Mouse (Mus musculus) cerebellum, adult 2 months (tissue): ENCODE data around the gene Tmem135.

Experiments used
- CTCF ChIP-seq: fragments of 200-500 bp; IDR thresholded peaks from 2 replicates; pipeline ENCODE4 v1.5.1; 2011; ENCODE audit warnings: low read depth, mild to moderate bottlenecking, control low read depth, low read length, moderate library complexity, borderline replicate concordance; ENCODE audit not compliant: insufficient read depth
- POLR2A ChIP-seq: fragments of 200-500 bp; IDR thresholded peaks from 2 replicates; pipeline ENCODE4 v1.6.1; 2011; ENCODE audit warnings: low read length, control low read depth, borderline replicate concordance; ENCODE audit not compliant: insufficient read depth

GRCm38 (mm10) chr7:89429326-89429725 is 25.3 kb upstream of the Tmem135 start:
- TF ChIP-seq POLR2A (no peak), CTCF (no peak)
